Mouse (Mus musculus) kidney, embryonic 15.5 days (tissue): ENCODE data around the gene Btbd11. TPM values are rescaled to one million over a fixed set of nuclear protein-coding genes. Genes with fewer than 3 reads are reported as not detected.

Experiments used
- ATAC-seq: fragments of 200-750 bp; cut with Nextera tagmentation; replicated peaks from 2 replicates; pipeline ENCODE4 v1.8.0; 2017; ENCODE audit warnings: moderate TSS enrichment; ENCODE audit not compliant: low FRiP score
- H3K27ac ChIP-seq: fragments of 300-500 bp; sonication (generic); 2 replicates; pipeline ENCODE4 v1.5.1; 2015; ENCODE audit warnings: mild to moderate bottlenecking, inconsistent platforms
- H3K27me3 ChIP-seq: fragments of 300-500 bp; sonication (generic); 2 replicates; pipeline ENCODE4 v1.6.1; 2015; ENCODE audit warnings: inconsistent platforms
- H3K36me3 ChIP-seq: fragments of 300-500 bp; sonication (generic); 2 replicates; pipeline ENCODE4 v1.6.1; 2015; ENCODE audit warnings: inconsistent platforms
- H3K4me1 ChIP-seq: fragments of 300-500 bp; sonication (generic); 2 replicates; pipeline ENCODE4 v1.6.1; 2015; ENCODE audit warnings: inconsistent platforms
- H3K4me2 ChIP-seq: fragments of 300-500 bp; sonication (generic); 2 replicates; pipeline ENCODE4 v1.6.1; 2015; ENCODE audit warnings: moderate library complexity, mild to moderate bottlenecking, inconsistent platforms
- H3K4me3 ChIP-seq: fragments of 300-500 bp; sonication (generic); replicated peaks from 2 replicates; pipeline ENCODE4 v1.5.1; 2015; ENCODE audit warnings: mild to moderate bottlenecking, inconsistent platforms
- H3K9ac ChIP-seq: fragments of 300-500 bp; sonication (generic); 2 replicates; pipeline ENCODE4 v1.6.1; 2015; ENCODE audit warnings: mild to moderate bottlenecking, inconsistent platforms
- H3K9me3 ChIP-seq: fragments of 300-500 bp; sonication (generic); replicated peaks from 2 replicates; pipeline ENCODE4 v1.6.1; 2016; ENCODE audit warnings: inconsistent platforms
- WGBS: fragments of 180-500 bp; shearing (Covaris S2); methylation state at CpG from one replicate; pipeline ENCODE4 v1.1.7; 2015; ENCODE audit warnings: mixed read lengths; 5-methylcytosine and 5-hydroxymethylcytosine counted together
- polyA plus RNA-seq: library from polyadenylated mRNA; unstranded; fragments of >200 nt; fragmentation: Nextera tagmentation; extraction: Ambion mirVana; gene quantifications from 2 replicates; pipeline ENCODE4 v1.2.1, GENCODE M21; 2015

Gene Btbd11
- polyA plus RNA-seq, 1 experiment from 2014 or later: 12.2 TPM

DNA sequence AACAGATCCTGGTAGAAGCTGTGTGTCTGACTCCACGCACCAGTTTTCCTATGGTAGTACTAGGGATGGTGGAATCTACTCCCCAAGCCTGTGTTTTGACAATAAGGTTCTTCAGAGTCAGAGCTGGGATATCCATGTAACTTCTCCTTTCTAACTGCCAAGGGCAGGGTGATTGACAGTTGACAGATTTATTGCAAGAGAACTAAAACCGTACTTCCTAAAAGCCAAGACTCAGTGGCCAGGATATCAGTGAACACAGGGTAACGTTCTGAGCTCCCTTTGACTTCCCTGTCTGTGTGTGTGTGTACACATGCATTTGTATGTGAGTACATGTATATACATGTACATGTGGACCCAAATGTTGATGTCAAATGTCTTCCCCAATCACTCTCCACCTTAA, 201.1 kb downstream of the Btbd11 start:
- no peak overlapping the region for H3K4me2 ChIP-seq
- ATAC-seq: no peak
- 80% methylated on average over 3 of the region's 3 CpGs for WGBS

DNA sequence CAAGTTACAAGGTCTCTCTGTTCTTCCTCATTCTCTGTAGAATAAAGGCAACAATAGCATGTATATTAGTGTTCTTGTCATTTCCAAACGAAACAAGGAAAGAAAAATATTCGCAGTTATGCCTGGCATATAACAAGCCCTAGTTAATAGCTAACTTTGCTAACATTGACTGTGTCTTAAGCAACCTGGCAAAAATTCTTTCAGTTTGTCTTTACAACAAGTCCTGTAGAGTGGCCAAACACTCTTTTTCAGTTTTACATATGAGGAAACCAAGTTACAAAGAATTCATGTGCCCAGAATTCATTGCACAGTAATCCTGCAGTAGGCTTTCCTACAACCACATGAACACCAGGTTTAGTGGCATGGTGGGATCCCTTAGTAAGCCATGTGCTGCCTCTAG, 203.4 kb downstream of the Btbd11 start:
- Histone ChIP-seq H3K27me3 (no peaks in the 10 kb centered on the region), H3K9ac (no peak overlapping the region), H3K4me2 (no peak overlapping the region), H3K4me3 (no peak overlapping the region), H3K4me1 (no peaks in the 10 kb centered on the region), H3K9me3 (no peaks in the 10 kb centered on the region), H3K36me3 (no peaks in the 10 kb centered on the region), H3K27ac (no peak overlapping the region)
- ATAC-seq: no peak
- WGBS: 87% methylated on average over 2 of the region's 2 CpGs

More for the DNA sequence above, 201.1 kb downstream of the Btbd11 start:
- H3K27me3 ChIP-seq: no peaks in the 10 kb centered on the region
- H3K9me3 ChIP-seq: no peaks in the 10 kb centered on the region
- H3K36me3 ChIP-seq: no peaks in the 10 kb centered on the region
- H3K4me1 ChIP-seq: no peaks in the 10 kb centered on the region
- H3K9ac ChIP-seq: no peak overlapping the region
- H3K4me3 ChIP-seq: no peak overlapping the region
- H3K27ac ChIP-seq: no peak overlapping the region

DNA sequence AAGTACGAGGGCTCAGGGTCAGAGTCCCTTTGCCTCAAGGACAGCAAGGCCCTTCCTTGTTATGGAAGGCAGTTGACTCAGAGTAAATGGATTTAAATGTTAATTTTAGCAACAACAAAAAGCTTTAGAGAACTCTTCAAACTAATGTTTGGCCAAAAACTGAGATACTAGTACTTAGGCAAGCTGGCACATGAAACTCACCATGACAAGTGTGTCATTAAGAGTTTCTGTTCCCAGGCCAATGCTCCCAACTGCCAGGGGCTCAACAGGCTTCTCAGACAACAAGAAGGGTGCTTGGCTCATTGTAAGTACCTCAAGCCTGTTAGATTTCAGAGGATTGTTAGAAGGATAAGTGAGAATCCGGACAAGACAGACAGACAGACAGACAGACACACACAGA, 204.7 kb downstream of the Btbd11 start:
- no peak overlapping the region for H3K9ac ChIP-seq
- no peaks in the 10 kb centered on the region for H3K9me3 ChIP-seq
- 85% methylated on average over 2 of the region's 2 CpGs for WGBS
- H3K4me1 ChIP-seq: no peaks in the 10 kb centered on the region
- no peaks in the 10 kb centered on the region for H3K36me3 ChIP-seq
- no peaks in the 10 kb centered on the region for H3K27me3 ChIP-seq
- H3K4me3 ChIP-seq: no peak overlapping the region
- H3K27ac ChIP-seq: no peak overlapping the region
- no peak overlapping the region for H3K4me2 ChIP-seq
- no peak for ATAC-seq

DNA sequence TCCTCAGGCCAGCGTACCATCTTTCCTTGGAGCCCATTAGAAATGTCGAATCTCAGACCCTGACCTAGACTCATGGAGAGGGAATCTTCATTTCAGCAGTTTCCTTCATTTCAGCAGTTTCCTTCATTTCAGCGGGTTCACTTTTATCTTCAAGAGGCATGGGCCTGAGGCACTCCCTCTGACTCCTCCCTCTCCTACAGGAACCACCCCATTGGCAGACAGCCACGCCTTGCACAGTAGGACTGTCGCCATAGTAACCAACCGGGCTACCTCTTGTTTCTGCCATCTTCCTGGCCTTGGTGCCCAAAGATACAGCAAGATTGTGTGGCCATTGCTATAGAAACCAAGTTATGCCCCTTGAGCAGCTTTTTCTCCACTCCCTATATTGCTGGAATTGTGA, 205.4 kb downstream of the Btbd11 start:
- H3K27ac ChIP-seq: no peak overlapping the region
- H3K4me3 ChIP-seq: no peak overlapping the region
- no peak overlapping the region for H3K4me2 ChIP-seq
- H3K36me3 ChIP-seq: no peaks in the 10 kb centered on the region
- ATAC-seq: no peak
- H3K4me1 ChIP-seq: no peaks in the 10 kb centered on the region
- no peak overlapping the region for H3K9ac ChIP-seq
- no peaks in the 10 kb centered on the region for H3K27me3 ChIP-seq
- 57% methylated on average over 6 of the region's 6 CpGs for WGBS
- no peaks in the 10 kb centered on the region for H3K9me3 ChIP-seq

DNA sequence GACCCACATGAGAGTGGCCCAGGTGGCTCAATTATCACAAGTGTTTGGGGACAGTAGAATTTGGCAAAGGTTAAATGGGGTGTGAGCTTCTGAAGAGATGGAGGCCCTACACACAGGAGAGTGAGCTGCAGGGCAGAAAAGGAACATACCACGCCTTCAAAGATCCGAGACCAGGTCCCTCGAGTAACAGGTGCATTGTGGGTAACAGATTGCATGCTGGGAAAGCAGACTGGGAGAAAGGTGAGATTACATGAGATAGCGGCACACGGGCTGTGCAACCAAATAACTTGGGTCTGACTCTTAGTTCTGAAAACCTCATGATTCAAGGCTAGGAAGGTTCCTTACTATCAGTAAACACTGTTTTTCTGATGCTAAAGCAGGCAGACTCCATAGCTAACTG, 209.7 kb downstream of the Btbd11 start:
- WGBS: 79% methylated on average over 5 of the region's 5 CpGs
- no peak for ATAC-seq
- Histone ChIP-seq H3K4me3 (no peak overlapping the region), H3K4me2 (no peak overlapping the region), H3K9ac (no peak overlapping the region), H3K9me3 (no peaks in the 10 kb centered on the region), H3K36me3 (no peaks in the 10 kb centered on the region), H3K4me1 (peaks cover 13% of the 10 kb centered on the region), H3K27ac (no peak overlapping the region), H3K27me3 (peaks cover 9% of the 10 kb centered on the region; the same call in 1 of the 2 replicates)

DNA sequence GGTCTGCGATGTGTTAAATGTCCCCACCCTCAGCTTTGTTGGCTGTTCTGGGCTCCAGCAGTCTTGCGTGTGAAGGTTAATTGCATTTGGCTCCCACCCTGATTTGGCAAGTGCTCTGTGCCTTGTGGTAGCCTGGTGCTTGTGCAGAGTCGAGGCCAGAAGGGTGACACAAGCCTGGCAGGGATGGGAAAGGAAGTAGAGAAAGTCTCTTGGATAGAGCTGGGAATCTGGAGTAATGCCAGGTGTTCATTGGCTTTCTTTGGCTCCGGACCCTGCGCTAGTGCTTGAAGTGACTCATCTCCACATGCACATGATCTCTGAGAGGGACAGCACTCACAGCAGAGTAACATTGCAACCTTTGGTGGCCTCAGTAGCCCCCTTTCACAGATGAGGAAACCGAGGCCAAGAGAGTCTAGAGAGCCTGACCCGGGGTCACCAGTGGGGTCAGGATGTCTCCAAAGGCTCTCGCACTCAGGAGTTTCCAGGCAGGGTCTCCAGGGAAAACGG, 211.5 kb downstream of the Btbd11 start:
- Histone ChIP-seq H3K36me3 (no peaks in the 10 kb centered on the region), H3K9me3 (no peaks in the 10 kb centered on the region), H3K27me3 (peaks cover 9% of the 10 kb centered on the region; the same call in 1 of the 2 replicates), H3K9ac (peak overlapping the region; percentile 42; the same call in 1 of the 2 replicates), H3K27ac (no peak overlapping the region), H3K4me1 (peaks cover 13% of the 10 kb centered on the region), H3K4me2 (peak overlapping the region; percentile 85), H3K4me3 (peak overlapping the region; percentile 44)
- peak; percentile 53 for ATAC-seq
- 30% methylated on average over 9 of the region's 9 CpGs for WGBS

DNA sequence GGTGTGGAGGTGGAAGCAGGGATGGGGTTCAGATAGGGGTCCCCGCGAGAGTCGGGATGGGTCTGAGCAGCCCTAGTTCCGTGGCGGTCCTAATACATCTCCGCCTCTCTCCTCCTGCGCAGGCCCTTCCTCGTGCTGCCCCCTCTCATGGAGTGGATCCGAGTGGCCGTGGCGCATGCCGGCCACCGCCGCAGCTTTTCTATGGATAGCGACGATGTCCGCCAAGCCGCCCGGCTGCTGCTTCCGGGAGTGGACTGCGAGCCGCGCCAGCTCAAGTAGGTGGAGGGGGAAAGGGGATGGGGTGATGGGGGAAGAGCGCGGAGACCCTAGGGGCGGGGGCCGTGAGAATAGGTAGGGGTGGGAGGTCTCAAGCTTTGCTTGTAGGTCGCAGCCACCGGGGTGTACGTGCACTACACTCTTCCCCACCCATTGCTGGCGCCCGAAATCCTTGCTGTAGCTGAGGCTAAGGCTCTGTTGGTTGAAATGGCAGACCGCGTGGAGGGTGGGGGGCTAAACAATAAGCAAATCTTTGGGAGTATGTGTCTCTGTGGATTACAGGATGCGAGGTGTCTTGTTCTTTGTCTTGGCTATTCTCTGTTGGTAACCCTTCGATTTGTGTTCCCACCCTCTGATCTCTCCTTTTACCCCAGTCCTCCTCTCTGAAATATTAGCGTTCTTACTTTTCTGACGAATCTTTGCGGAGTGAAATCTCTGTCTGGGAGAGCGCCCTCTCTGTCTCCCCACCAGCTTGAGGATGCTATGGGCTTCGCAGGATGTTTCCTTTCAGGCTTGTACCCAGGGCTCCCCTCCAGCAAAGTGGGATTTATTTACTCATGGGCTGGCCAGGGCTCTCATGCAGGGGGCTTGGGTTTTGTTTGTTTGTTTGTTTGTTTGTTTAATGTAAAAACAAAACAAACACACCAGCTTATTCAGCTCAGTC, 212.3 kb downstream of the Btbd11 start:
- H3K4me3 ChIP-seq: peak overlapping the region; percentile 44
- peak overlapping the region; percentile 85 for H3K4me2 ChIP-seq
- H3K36me3 ChIP-seq: no peaks in the 10 kb centered on the region
- no peak overlapping the region for H3K27ac ChIP-seq
- peak overlapping the region; percentile 42 for H3K9ac ChIP-seq
- H3K4me1 ChIP-seq: peaks cover 13% of the 10 kb centered on the region
- ATAC-seq: peak; percentile 70
- 3% methylated on average over 40 of the region's 41 CpGs for WGBS
- no peaks in the 10 kb centered on the region for H3K9me3 ChIP-seq
- H3K27me3 ChIP-seq: peaks cover 9% of the 10 kb centered on the region; the same call in 1 of the 2 replicates

DNA sequence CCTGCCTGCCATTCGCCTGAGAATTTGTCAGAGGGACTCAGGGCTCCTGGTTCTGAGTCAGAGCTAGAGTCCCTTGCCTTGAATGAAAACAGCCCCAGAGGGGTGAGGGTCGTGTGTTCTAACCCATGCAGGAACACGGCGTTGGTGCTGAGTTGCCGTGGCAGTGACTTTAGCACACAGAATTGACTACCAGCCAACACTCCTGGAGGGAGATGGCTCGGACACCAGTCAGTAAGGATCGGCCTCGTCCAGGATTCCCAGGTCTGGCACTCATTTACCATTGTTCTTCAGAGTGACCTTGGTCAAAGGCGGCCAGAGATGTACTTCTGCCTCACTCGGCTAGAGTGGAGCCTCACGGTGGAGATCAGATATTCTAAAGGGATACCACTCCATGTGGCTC, 215.9 kb downstream of the Btbd11 start:
- H3K27ac ChIP-seq: no peak overlapping the region
- no peak overlapping the region for H3K9ac ChIP-seq
- H3K9me3 ChIP-seq: no peaks in the 10 kb centered on the region
- H3K4me1 ChIP-seq: peaks cover 28% of the 10 kb centered on the region
- peaks cover 9% of the 10 kb centered on the region; the same call in 1 of the 2 replicates for H3K27me3 ChIP-seq
- H3K4me2 ChIP-seq: no peak overlapping the region
- H3K4me3 ChIP-seq: no peak overlapping the region
- WGBS: 86% methylated on average over 11 of the region's 11 CpGs
- no peaks in the 10 kb centered on the region for H3K36me3 ChIP-seq
- ATAC-seq: no peak

DNA sequence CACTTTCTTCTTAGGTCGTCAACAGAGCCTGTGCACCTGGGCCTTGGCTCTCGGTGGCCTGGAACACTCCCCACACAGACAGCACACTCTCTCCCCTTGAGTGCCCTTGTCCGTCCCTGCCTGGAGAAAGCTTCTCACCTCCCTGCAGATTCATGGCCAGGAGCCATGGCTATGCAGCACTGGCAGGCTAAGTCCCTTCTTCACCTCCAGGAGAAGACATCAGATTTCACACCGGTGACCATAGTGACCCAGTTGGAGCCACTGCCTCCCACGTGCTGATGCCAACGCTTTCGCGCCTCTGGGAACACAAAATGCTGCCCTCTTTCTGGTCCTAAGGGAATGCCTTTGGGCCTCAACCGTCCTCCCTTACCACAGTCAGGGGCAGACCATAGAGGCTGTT, 217.9 kb downstream of the Btbd11 start:
- H3K9me3 ChIP-seq: no peaks in the 10 kb centered on the region
- ATAC-seq: peak; percentile 44; the same call in 1 of the 2 replicates
- no peak overlapping the region for H3K4me3 ChIP-seq
- no peak overlapping the region for H3K27ac ChIP-seq
- 46% methylated on average over 9 of the region's 9 CpGs for WGBS
- no peak overlapping the region for H3K4me2 ChIP-seq
- H3K36me3 ChIP-seq: no peaks in the 10 kb centered on the region
- peaks cover 15% of the 10 kb centered on the region for H3K4me1 ChIP-seq
- H3K9ac ChIP-seq: no peak overlapping the region
- peaks cover 5% of the 10 kb centered on the region; the same call in 1 of the 2 replicates for H3K27me3 ChIP-seq

DNA sequence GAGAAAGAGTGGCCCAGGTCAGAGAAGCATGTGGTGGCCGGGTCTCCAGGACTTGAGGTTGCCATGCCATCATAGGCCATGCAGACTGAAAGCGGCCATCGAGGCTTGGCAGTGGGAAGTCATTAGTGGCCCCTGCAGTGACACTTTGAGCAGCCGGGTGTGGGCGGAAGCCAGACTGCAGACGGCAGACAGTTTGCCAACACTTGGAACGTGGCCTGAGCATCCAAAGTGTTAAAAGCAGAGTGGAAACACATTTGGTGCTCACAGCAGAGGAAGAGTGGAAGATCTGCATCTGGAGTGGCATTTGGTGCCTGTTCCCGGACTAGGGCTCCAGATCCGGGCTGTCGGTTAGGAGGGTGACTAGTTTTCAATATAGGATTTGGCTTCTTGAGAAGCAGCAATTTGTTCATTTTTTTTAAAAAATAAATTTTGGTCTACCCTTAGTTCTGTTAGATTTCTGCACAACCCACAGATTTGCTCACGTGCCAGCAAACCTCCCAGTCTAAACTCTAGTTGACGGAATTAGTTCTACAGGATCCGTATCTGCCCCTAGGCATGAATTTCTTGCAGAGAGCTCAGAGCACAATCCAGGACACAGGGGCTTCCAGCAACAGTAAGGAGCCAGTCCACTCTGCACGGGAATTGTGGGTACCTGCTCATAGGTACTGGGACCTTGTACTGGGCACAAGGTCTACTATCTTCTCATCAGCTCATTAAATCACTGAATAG, 222.1 kb downstream of the Btbd11 start:
- Histone ChIP-seq H3K4me2 (no peak overlapping the region), H3K36me3 (no peaks in the 10 kb centered on the region), H3K27ac (no peak overlapping the region), H3K4me1 (peaks cover 15% of the 10 kb centered on the region), H3K9me3 (no peaks in the 10 kb centered on the region), H3K27me3 (no peaks in the 10 kb centered on the region), H3K9ac (no peak overlapping the region), H3K4me3 (no peak overlapping the region)
- WGBS: 80% methylated on average over 14 of the region's 14 CpGs
- no peak for ATAC-seq

DNA sequence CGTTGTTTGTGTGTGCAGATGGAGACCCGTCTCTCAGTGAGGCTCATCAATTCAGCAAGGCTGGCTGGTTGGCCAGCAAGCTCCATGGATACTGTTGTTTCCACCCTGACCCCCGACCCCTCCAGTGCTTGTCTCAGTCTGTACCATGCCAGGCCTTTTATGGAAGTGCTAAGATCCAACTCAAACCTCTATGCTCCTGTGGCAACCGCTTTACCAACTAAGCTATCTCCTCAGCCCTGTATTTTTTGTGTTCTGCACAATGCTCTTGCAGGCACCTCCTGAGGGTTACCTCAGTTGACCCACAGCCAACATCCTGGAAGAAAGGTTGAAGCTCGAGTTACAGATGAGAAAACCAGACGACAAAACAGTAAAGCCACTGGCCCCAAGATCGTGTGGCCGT, 230.5 kb downstream of the Btbd11 start:
- Histone ChIP-seq H3K4me2 (no peak overlapping the region), H3K27me3 (no peaks in the 10 kb centered on the region), H3K4me1 (0 out of 2 replicates have a peak, but pooled peaks cover 11% of the 10 kb centered on the region), H3K9ac (no peak overlapping the region), H3K27ac (0 out of 2 replicates have a peak overlapping the region, but pooled peaks have one; percentile 30), H3K4me3 (no peak overlapping the region), H3K9me3 (no peaks in the 10 kb centered on the region), H3K36me3 (no peaks in the 10 kb centered on the region)
- ATAC-seq: peak; percentile 71; the same call in 1 of the 2 replicates
- 31% methylated on average over 8 of the region's 8 CpGs for WGBS
